Mouse (Mus musculus): ENCODE data around the gene Adgrl3. TPM values are rescaled to one million over a fixed set of nuclear protein-coding genes. Genes with fewer than 3 reads are reported as not detected.

Adgrl3 gene
- polyA plus RNA-seq, 1 experiment: 0.36 TPM

GRCm38 (mm10) chr5:81097131-81097530, 77.2 kb downstream of the Adgrl3 start:
- H3K9ac ChIP-seq (ENCODE audit: low read depth, poor library complexity, severe bottlenecking): no peak overlapping the region
- TF ChIP-seq CTCF (IDR thresholded peaks at IDR 0.05; ENCODE audit: low read depth, low read length): no peak
- TF ChIP-seq POLR2A (IDR thresholded peaks at IDR 0.05; ENCODE audit: insufficient read depth, low read length): no peak
- TF ChIP-seq EP300 (IDR thresholded peaks at IDR 0.05; ENCODE audit: insufficient read depth, low read depth, low read length): no peak
- H3K4me3 ChIP-seq (ENCODE audit: low read depth, low read length): no peak overlapping the region
- no peaks in the 10 kb centered on the region for H3K4me1 ChIP-seq (ENCODE audit: control insufficient read depth, insufficient read depth, low read length)
- H3K9me3 ChIP-seq (replicated peaks; ENCODE audit: control insufficient read depth, insufficient read depth, low read length, poor library complexity, severe bottlenecking): no peaks in the 10 kb centered on the region
- H3K36me3 ChIP-seq (ENCODE audit: control insufficient read depth, insufficient read depth, low read length, poor library complexity, severe bottlenecking): no peaks in the 10 kb centered on the region
- H3K27me3 ChIP-seq (ENCODE audit: control insufficient read depth, insufficient read depth, low read length, poor library complexity, severe bottlenecking): no peaks in the 10 kb centered on the region; the same call in 1 of the 2 replicates
- H3K27ac ChIP-seq (ENCODE audit: insufficient read depth, low read length): no peak overlapping the region

GRCm38 (mm10) chr5:81107431-81107830, 87.5 kb downstream of the Adgrl3 start:
- Histone ChIP-seq H3K36me3 (ENCODE audit: control insufficient read depth, insufficient read depth, low read length, poor library complexity, severe bottlenecking) (no peaks in the 10 kb centered on the region), H3K9ac (ENCODE audit: low read depth, poor library complexity, severe bottlenecking) (no peak overlapping the region), H3K9me3 (replicated peaks; ENCODE audit: control insufficient read depth, insufficient read depth, low read length, poor library complexity, severe bottlenecking) (no peaks in the 10 kb centered on the region), H3K4me3 (ENCODE audit: low read depth, low read length) (no peak overlapping the region), H3K27ac (ENCODE audit: insufficient read depth, low read length) (no peak overlapping the region), H3K4me1 (ENCODE audit: control insufficient read depth, insufficient read depth, low read length) (no peaks in the 10 kb centered on the region), H3K27me3 (ENCODE audit: control insufficient read depth, insufficient read depth, low read length, poor library complexity, severe bottlenecking) (no peaks in the 10 kb centered on the region)
- TF ChIP-seq CTCF (IDR thresholded peaks at IDR 0.05; ENCODE audit: low read depth, low read length): no peak
- no peak for TF ChIP-seq POLR2A (IDR thresholded peaks at IDR 0.05; ENCODE audit: insufficient read depth, low read length)
- TF ChIP-seq EP300 (IDR thresholded peaks at IDR 0.05; ENCODE audit: insufficient read depth, low read depth, low read length): no peak

- no peak for TF ChIP-seq EP300 (IDR thresholded peaks at IDR 0.05; ENCODE audit: insufficient read depth, low read depth, low read length)
- TF ChIP-seq CTCF (IDR thresholded peaks at IDR 0.05; ENCODE audit: low read depth, low read length): no peak
- no peak for TF ChIP-seq POLR2A (IDR thresholded peaks at IDR 0.05; ENCODE audit: insufficient read depth, low read length)
- no peaks in the 10 kb centered on the region for H3K4me1 ChIP-seq (ENCODE audit: control insufficient read depth, insufficient read depth, low read length)
- no peak overlapping the region for H3K9ac ChIP-seq (ENCODE audit: low read depth, poor library complexity, severe bottlenecking)
- no peaks in the 10 kb centered on the region for H3K36me3 ChIP-seq (ENCODE audit: control insufficient read depth, insufficient read depth, low read length, poor library complexity, severe bottlenecking)
- no peaks in the 10 kb centered on the region for H3K27me3 ChIP-seq (ENCODE audit: control insufficient read depth, insufficient read depth, low read length, poor library complexity, severe bottlenecking)
- no peak overlapping the region for H3K27ac ChIP-seq (ENCODE audit: insufficient read depth, low read length)
- no peak overlapping the region for H3K4me3 ChIP-seq (ENCODE audit: low read depth, low read length)
- H3K9me3 ChIP-seq (replicated peaks; ENCODE audit: control insufficient read depth, insufficient read depth, low read length, poor library complexity, severe bottlenecking): no peaks in the 10 kb centered on the region
Observed at GRCm38 (mm10) chr5:81124483-81124882, 104.5 kb downstream of the Adgrl3 start.

- Histone ChIP-seq H3K27ac (ENCODE audit: insufficient read depth, low read length) (no peak overlapping the region), H3K9ac (ENCODE audit: low read depth, poor library complexity, severe bottlenecking) (no peak overlapping the region), H3K9me3 (replicated peaks; ENCODE audit: control insufficient read depth, insufficient read depth, low read length, poor library complexity, severe bottlenecking) (no peaks in the 10 kb centered on the region), H3K27me3 (ENCODE audit: control insufficient read depth, insufficient read depth, low read length, poor library complexity, severe bottlenecking) (no peaks in the 10 kb centered on the region), H3K36me3 (ENCODE audit: control insufficient read depth, insufficient read depth, low read length, poor library complexity, severe bottlenecking) (no peaks in the 10 kb centered on the region), H3K4me1 (ENCODE audit: control insufficient read depth, insufficient read depth, low read length) (no peaks in the 10 kb centered on the region), H3K4me3 (ENCODE audit: low read depth, low read length) (no peak overlapping the region)
- no peak for TF ChIP-seq CTCF (IDR thresholded peaks at IDR 0.05; ENCODE audit: low read depth, low read length)
- no peak for TF ChIP-seq EP300 (IDR thresholded peaks at IDR 0.05; ENCODE audit: insufficient read depth, low read depth, low read length)
- no peak for TF ChIP-seq POLR2A (IDR thresholded peaks at IDR 0.05; ENCODE audit: insufficient read depth, low read length)
Observed at GRCm38 (mm10) chr5:81127639-81128038, 107.7 kb downstream of the Adgrl3 start.

GRCm38 (mm10) chr5:81136394-81136793, 116.5 kb downstream of the Adgrl3 start:
- TF ChIP-seq POLR2A (IDR thresholded peaks at IDR 0.05; ENCODE audit: insufficient read depth, low read length): no peak
- no peak overlapping the region for H3K4me3 ChIP-seq (ENCODE audit: low read depth, low read length)

GRCm38 (mm10) chr5:81155791-81156190, 135.9 kb downstream of the Adgrl3 start:
- Histone ChIP-seq H3K4me1 (ENCODE audit: control insufficient read depth, insufficient read depth, low read length) (no peaks in the 10 kb centered on the region), H3K4me3 (ENCODE audit: low read depth, low read length) (no peak overlapping the region), H3K27me3 (ENCODE audit: control insufficient read depth, insufficient read depth, low read length, poor library complexity, severe bottlenecking) (no peaks in the 10 kb centered on the region), H3K9me3 (replicated peaks; ENCODE audit: control insufficient read depth, insufficient read depth, low read length, poor library complexity, severe bottlenecking) (no peaks in the 10 kb centered on the region), H3K36me3 (ENCODE audit: control insufficient read depth, insufficient read depth, low read length, poor library complexity, severe bottlenecking) (no peaks in the 10 kb centered on the region), H3K9ac (ENCODE audit: low read depth, poor library complexity, severe bottlenecking) (no peak overlapping the region), H3K27ac (ENCODE audit: insufficient read depth, low read length) (no peak overlapping the region)
- TF ChIP-seq POLR2A (IDR thresholded peaks at IDR 0.05; ENCODE audit: insufficient read depth, low read length) (no peak), EP300 (IDR thresholded peaks at IDR 0.05; ENCODE audit: insufficient read depth, low read depth, low read length) (no peak), CTCF (IDR thresholded peaks at IDR 0.05; ENCODE audit: low read depth, low read length) (no peak)

More at GRCm38 (mm10) chr5:81136394-81136793, 116.5 kb downstream of the Adgrl3 start:
- H3K9ac ChIP-seq (ENCODE audit: low read depth, poor library complexity, severe bottlenecking): no peak overlapping the region
- no peaks in the 10 kb centered on the region for H3K4me1 ChIP-seq (ENCODE audit: control insufficient read depth, insufficient read depth, low read length)
- H3K36me3 ChIP-seq (ENCODE audit: control insufficient read depth, insufficient read depth, low read length, poor library complexity, severe bottlenecking): no peaks in the 10 kb centered on the region
- H3K27me3 ChIP-seq (ENCODE audit: control insufficient read depth, insufficient read depth, low read length, poor library complexity, severe bottlenecking): no peaks in the 10 kb centered on the region
- H3K27ac ChIP-seq (ENCODE audit: insufficient read depth, low read length): no peak overlapping the region
- no peaks in the 10 kb centered on the region for H3K9me3 ChIP-seq (replicated peaks; ENCODE audit: control insufficient read depth, insufficient read depth, low read length, poor library complexity, severe bottlenecking)
